16 mouse cellular contexts compared by ENCODE assay signal in the genomic region with DNA sequence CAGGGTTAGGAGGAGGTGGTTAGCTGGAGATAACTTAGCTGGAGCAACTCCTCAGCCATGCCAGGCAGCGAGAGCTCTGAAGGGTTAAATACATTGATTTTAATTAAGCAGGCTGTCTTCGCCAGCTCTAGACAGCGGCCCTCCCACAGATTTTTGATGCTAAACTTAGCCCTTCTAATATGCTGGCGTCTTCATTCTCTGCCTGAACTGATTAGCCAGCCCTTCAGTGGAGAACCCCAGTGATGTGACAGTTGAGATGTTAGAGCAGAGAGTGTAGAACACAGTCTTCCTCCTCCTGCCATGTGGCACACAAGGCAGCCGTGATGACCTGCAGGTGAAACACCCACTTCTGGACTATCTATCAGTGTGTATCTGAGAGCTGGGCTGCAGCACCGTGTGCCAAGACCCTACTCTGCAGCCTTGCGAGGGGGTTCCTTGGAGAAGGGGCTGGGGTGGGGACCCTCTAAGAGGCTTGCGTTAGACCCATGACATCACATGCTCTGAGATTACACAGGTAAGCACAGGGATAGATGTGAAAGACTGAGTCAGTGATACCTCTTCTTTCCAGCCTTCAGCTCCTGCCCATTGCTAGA. TPM values are rescaled to one million over a fixed set of nuclear protein-coding genes. Genes with fewer than 3 reads are reported as not detected.
DNase-seq lines count a peak whose midpoint lies in the region; ATAC-seq and TF ChIP-seq lines count a peak whose summit lies in the region.
"Had no signal": no experiment of that assay in that cellular context is flagged by ENCODE, and none has a peak within 500 bp of the region (broad histone marks: within the 10 kb centered on the region; RNA-seq: fewer than 3 reads in every experiment).

No protein-coding gene starts in this region.

- H3K36me3 ChIP-seq in heart, embryonic 16.5 days (ENCODE audit: control insufficient read depth, insufficient read depth), result peaks cover 2% of the 10 kb centered on the region; the same call in 1 of the 2 replicates
- H3K36me3 ChIP-seq in midbrain, embryonic 13.5 days, result peaks cover 4% of the 10 kb centered on the region; the same call in 1 of the 2 replicates
- no peaks in the 10 kb centered on the region for H3K36me3 ChIP-seq in midbrain, postnatal 0 days (ENCODE audit: insufficient read depth, low read length)
- H3K36me3 ChIP-seq in hindbrain, postnatal 0 days (ENCODE audit: insufficient read depth, low read length), result no peaks in the 10 kb centered on the region

- DNase-seq in frontal cortex, postnatal 36 days (ENCODE audit: low spot score in 2 of 2), result no peak
- DNase-seq in heart, postnatal 36 days, result no peak
- no peak for DNase-seq in midbrain, postnatal 0 days (ENCODE audit: low spot score)
- no peak for DNase-seq in hindbrain, postnatal 0 days (ENCODE audit: low spot score)
- DNase-seq: adrenal gland, adult 8-10 months; B cell, adult 2 months; cerebellum, adult 11-12 months; cerebellum, postnatal 36 days; gastrocnemius, postnatal 36 days; layer of hippocampus, postnatal 36 days; liver; liver, postnatal 0 days; lung, postnatal 36 days had no signal

- intact Hi-C loops in heart, postnatal 36 days (cut with DNase I), result no loop called here

- H3K4me1 ChIP-seq in heart, embryonic 16.5 days (ENCODE audit: control insufficient read depth, insufficient read depth, low read length), result peaks cover 9% of the 10 kb centered on the region
- H3K4me1 ChIP-seq in midbrain, embryonic 13.5 days (replicated peaks), result peaks cover 16% of the 10 kb centered on the region; the same call in 1 of the 2 replicates
- no peaks in the 10 kb centered on the region for H3K4me1 ChIP-seq in midbrain, postnatal 0 days (ENCODE audit: insufficient read depth, low read length)
- no peaks in the 10 kb centered on the region for H3K4me1 ChIP-seq in hindbrain, postnatal 0 days (ENCODE audit: insufficient read depth, low read length)

- 39% methylated on average over 8 of the region's 8 CpGs for WGBS in heart, embryonic 16.5 days
- 73% methylated on average over 8 of the region's 8 CpGs for WGBS in midbrain, embryonic 13.5 days
- 65% methylated on average over 8 of the region's 8 CpGs for WGBS in midbrain, postnatal 0 days
- 60% methylated on average over 8 of the region's 8 CpGs for WGBS in hindbrain, postnatal 0 days

- H3K9me3 ChIP-seq in heart, embryonic 16.5 days (replicated peaks; ENCODE audit: control insufficient read depth, low read length), result peaks cover 3% of the 10 kb centered on the region
- H3K9me3 ChIP-seq in midbrain, embryonic 13.5 days, result no peaks in the 10 kb centered on the region
- no peaks in the 10 kb centered on the region for H3K9me3 ChIP-seq in midbrain, postnatal 0 days (ENCODE audit: low read length)
- H3K9me3 ChIP-seq in hindbrain, postnatal 0 days (ENCODE audit: low read length), result no peaks in the 10 kb centered on the region

- H3K4me2 ChIP-seq in heart, embryonic 16.5 days (ENCODE audit: low read depth, low read length), result no peak overlapping the region
- H3K4me2 ChIP-seq in midbrain, embryonic 13.5 days (replicated peaks), result no peak overlapping the region
- H3K4me2 ChIP-seq in midbrain, postnatal 0 days (ENCODE audit: low read depth, low read length, poor library complexity, severe bottlenecking), result no peak overlapping the region
- no peak overlapping the region for H3K4me2 ChIP-seq in hindbrain, postnatal 0 days (ENCODE audit: low read depth, low read length)

- no peak overlapping the region for H3K9ac ChIP-seq in heart, embryonic 16.5 days (ENCODE audit: low read length)
- no peak overlapping the region for H3K9ac ChIP-seq in midbrain, embryonic 13.5 days (replicated peaks)
- no peak overlapping the region for H3K9ac ChIP-seq in midbrain, postnatal 0 days (replicated peaks; ENCODE audit: low read length, poor library complexity, severe bottlenecking)
- no peak overlapping the region for H3K9ac ChIP-seq in hindbrain, postnatal 0 days (replicated peaks; ENCODE audit: low read length)
- H3K9ac ChIP-seq: liver, postnatal 0 days had no signal

- TF ChIP-seq CTCF in midbrain, postnatal 0 days (IDR thresholded peaks at IDR 0.05), result no peak
- TF ChIP-seq CTCF in hindbrain, postnatal 0 days (IDR thresholded peaks at IDR 0.05; ENCODE audit: low read depth), result no peak

- no peak overlapping the region; the same call in 1 of the 2 replicates for H3K27ac ChIP-seq in heart, embryonic 16.5 days (ENCODE audit: low read length)
- no peak overlapping the region for H3K27ac ChIP-seq in midbrain, embryonic 13.5 days
- H3K27ac ChIP-seq in midbrain, postnatal 0 days (ENCODE audit: low read depth, low read length), result no peak overlapping the region
- no peak overlapping the region for H3K27ac ChIP-seq in hindbrain, postnatal 0 days

- ATAC-seq in frontal cortex, adult (ENCODE audit: low TSS enrichment), result peak; percentile 57
- peak; percentile 63 for ATAC-seq in heart, embryonic 16.5 days (replicated peaks; ENCODE audit: extremely low read depth, insufficient read depth, low FRiP score)
- 0 out of 2 replicates have a peak, but pooled peaks have one; percentile 60 for ATAC-seq in midbrain, embryonic 13.5 days
- no peak for ATAC-seq in midbrain, postnatal 0 days (ENCODE audit: low FRiP score)
- peak; percentile 43; the same call in 1 of the 2 replicates for ATAC-seq in hindbrain, postnatal 0 days
- ATAC-seq: liver, postnatal 0 days had no signal

- H3K4me3 ChIP-seq in heart, embryonic 16.5 days (ENCODE audit: low read length), result no peak overlapping the region
- no peak overlapping the region for H3K4me3 ChIP-seq in midbrain, embryonic 13.5 days (replicated peaks)
- no peak overlapping the region for H3K4me3 ChIP-seq in midbrain, postnatal 0 days (ENCODE audit: low read depth, low read length)
- H3K4me3 ChIP-seq in hindbrain, postnatal 0 days (ENCODE audit: low read length), result no peak overlapping the region

- H3K27me3 ChIP-seq in heart, embryonic 16.5 days (ENCODE audit: control insufficient read depth, insufficient read depth, low read length), result no peaks in the 10 kb centered on the region
- no peaks in the 10 kb centered on the region for H3K27me3 ChIP-seq in midbrain, embryonic 13.5 days
- H3K27me3 ChIP-seq in midbrain, postnatal 0 days (ENCODE audit: insufficient read depth, low read length), result no peaks in the 10 kb centered on the region
- no peaks in the 10 kb centered on the region for H3K27me3 ChIP-seq in hindbrain, postnatal 0 days (ENCODE audit: insufficient read depth, low read length)

RNA-seq across cellular contexts. Expression of a gene that starts 47.2 kb away (rescaled TPM):
- 4.0 and 5.1 TPM in 2 replicates for polyA plus RNA-seq in heart, embryonic 16.5 days (2015; fragmentation: Nextera tagmentation; extraction: Ambion mirVana)
- under 1 TPM; 0.19 to 0.58 TPM for total RNA-seq in heart, postnatal 36 days (2021)
- polyA plus RNA-seq in midbrain, embryonic 13.5 days (2015; fragmentation: Nextera tagmentation; extraction: Ambion mirVana), result 25.7 and 32.0 TPM in 2 replicates
- total RNA-seq in midbrain, postnatal 0 days (2014; rRNA removed), result 21.9 and 26.5 TPM in 2 replicates
- polyA plus RNA-seq in midbrain, postnatal 0 days (2015; fragmentation: Nextera tagmentation; extraction: Ambion mirVana), result 18.9 and 20.1 TPM in 2 replicates
- 48.8 and 49.9 TPM in 2 replicates for total RNA-seq in hindbrain, postnatal 0 days (2014; rRNA removed)
- polyA plus RNA-seq in hindbrain, postnatal 0 days (2015; fragmentation: Nextera tagmentation; extraction: Ambion mirVana), result 36.9 and 37.4 TPM in 2 replicates
